8 mouse cellular contexts compared by ENCODE assay signal in genomic region chr4:62583265-62584092, GRCm38 (mm10). TPM values are rescaled to one million over a fixed set of nuclear protein-coding genes. Genes with fewer than 3 reads are reported as not detected.
DNase-seq lines count a peak whose midpoint lies in the region; ATAC-seq lines count a peak whose summit lies in the region.

No protein-coding gene starts in this region.

- peak; percentile 79 for ATAC-seq in cerebellum, adult (ENCODE audit: insufficient number of reproducible peaks, low FRiP score, low TSS enrichment)
- peak; percentile 77 for ATAC-seq in forebrain, embryonic 16.5 days
- peak; percentile 83 for ATAC-seq in hindbrain, embryonic 16.5 days
- ATAC-seq in limb, embryonic 12.5 days (ENCODE audit: insufficient number of reproducible peaks, insufficient read depth, low FRiP score, low TSS enrichment, low read depth), result peak; percentile 63; the same call in 1 of the 2 replicates
- peak; percentile 90 for ATAC-seq in midbrain, embryonic 11.5 days (ENCODE audit: low FRiP score)

- peak overlapping the region; percentile 83 for H3K4me2 ChIP-seq in forebrain, embryonic 16.5 days (ENCODE audit: low read length)
- peak overlapping the region; percentile 77 for H3K4me2 ChIP-seq in hindbrain, embryonic 16.5 days (ENCODE audit: low read length)
- peak overlapping the region; percentile 84 for H3K4me2 ChIP-seq in limb, embryonic 12.5 days
- peak overlapping the region; percentile 78 for H3K4me2 ChIP-seq in midbrain, embryonic 11.5 days

- intact Hi-C loops in heart, postnatal 25 days (cut with DNase I), result no loop called here

- under 1% methylated on average over 40 of the region's 42 CpGs for WGBS in forebrain, embryonic 16.5 days
- 2% methylated on average over 41 of the region's 42 CpGs for WGBS in hindbrain, embryonic 16.5 days
- 2% methylated on average over 42 of the region's 42 CpGs for WGBS in limb, embryonic 12.5 days
- 1% methylated on average over 42 of the region's 42 CpGs for WGBS in midbrain, embryonic 11.5 days

- H3K9me3 ChIP-seq in forebrain, embryonic 16.5 days (ENCODE audit: control insufficient read depth, low read length), result no peaks in the 10 kb centered on the region
- H3K9me3 ChIP-seq in hindbrain, embryonic 16.5 days (ENCODE audit: control insufficient read depth, low read length), result no peaks in the 10 kb centered on the region
- no peaks in the 10 kb centered on the region for H3K9me3 ChIP-seq in limb, embryonic 12.5 days
- no peaks in the 10 kb centered on the region for H3K9me3 ChIP-seq in midbrain, embryonic 11.5 days (ENCODE audit: control insufficient read depth, low read length)

- H3K27me3 ChIP-seq in forebrain, embryonic 16.5 days (replicated peaks; ENCODE audit: control insufficient read depth, insufficient read depth, low read length), result no peaks in the 10 kb centered on the region; the same call in 1 of the 2 replicates
- H3K27me3 ChIP-seq in hindbrain, embryonic 16.5 days (replicated peaks; ENCODE audit: control insufficient read depth, insufficient read depth, low read length), result 0 out of 2 replicates have a peak, but pooled peaks cover 2% of the 10 kb centered on the region
- H3K27me3 ChIP-seq in limb, embryonic 12.5 days, result peaks cover 45% of the 10 kb centered on the region
- no peaks in the 10 kb centered on the region; the same call in 1 of the 2 replicates for H3K27me3 ChIP-seq in midbrain, embryonic 11.5 days (ENCODE audit: control insufficient read depth, insufficient read depth, low read length)

- H3K27ac ChIP-seq in forebrain, embryonic 16.5 days (ENCODE audit: low read length), result peak overlapping the region; percentile 88
- H3K27ac ChIP-seq in hindbrain, embryonic 16.5 days (ENCODE audit: low read depth, low read length), result peak overlapping the region; percentile 70
- no peak overlapping the region for H3K27ac ChIP-seq in limb, embryonic 12.5 days
- peak overlapping the region; percentile 32; the same call in 1 of the 2 replicates for H3K27ac ChIP-seq in midbrain, embryonic 11.5 days (ENCODE audit: low read depth, low read length)

- H3K9ac ChIP-seq in forebrain, embryonic 16.5 days (replicated peaks; ENCODE audit: low read depth, low read length), result peak overlapping the region; percentile 69
- peak overlapping the region; percentile 54 for H3K9ac ChIP-seq in hindbrain, embryonic 16.5 days (ENCODE audit: low read depth, low read length)
- H3K9ac ChIP-seq in limb, embryonic 12.5 days (replicated peaks), result peak overlapping the region; percentile 47; the same call in 1 of the 2 replicates
- H3K9ac ChIP-seq in midbrain, embryonic 11.5 days (ENCODE audit: low read length), result peak overlapping the region; percentile 74

- H3K4me1 ChIP-seq in forebrain, embryonic 16.5 days (replicated peaks; ENCODE audit: control insufficient read depth, insufficient read depth, low read length), result peaks cover 47% of the 10 kb centered on the region
- peaks cover 25% of the 10 kb centered on the region for H3K4me1 ChIP-seq in hindbrain, embryonic 16.5 days (ENCODE audit: control insufficient read depth, insufficient read depth, low read depth, low read length)
- H3K4me1 ChIP-seq in limb, embryonic 12.5 days (replicated peaks), result peaks cover 25% of the 10 kb centered on the region
- peaks cover 19% of the 10 kb centered on the region for H3K4me1 ChIP-seq in midbrain, embryonic 11.5 days (ENCODE audit: control insufficient read depth, insufficient read depth, low read length)

- peak; percentile 50 to 51 for DNase-seq in heart, adult 18-20 months
- no peak for DNase-seq in heart, postnatal 25 days (ENCODE audit: low spot score)
- DNase-seq in midbrain, embryonic 11.5 days (ENCODE audit: low spot score, missing footprints), result peak; percentile 95
- peak; percentile 32 to 70 for DNase-seq in spleen, postnatal 4 days (ENCODE audit: low spot score in 2 of 2)

- H3K36me3 ChIP-seq in forebrain, embryonic 16.5 days (ENCODE audit: control insufficient read depth, insufficient read depth), result no peaks in the 10 kb centered on the region
- no peaks in the 10 kb centered on the region for H3K36me3 ChIP-seq in hindbrain, embryonic 16.5 days (ENCODE audit: control insufficient read depth, insufficient read depth, low read length)
- no peaks in the 10 kb centered on the region for H3K36me3 ChIP-seq in limb, embryonic 12.5 days
- H3K36me3 ChIP-seq in midbrain, embryonic 11.5 days (ENCODE audit: control insufficient read depth, insufficient read depth, low read length), result no peaks in the 10 kb centered on the region

- peak overlapping the region; percentile 56 for H3K4me3 ChIP-seq in forebrain, embryonic 16.5 days (replicated peaks; ENCODE audit: low read length)
- peak overlapping the region; percentile 45 for H3K4me3 ChIP-seq in hindbrain, embryonic 16.5 days (ENCODE audit: low read length)
- peak overlapping the region; percentile 47 for H3K4me3 ChIP-seq in limb, embryonic 12.5 days (replicated peaks)
- peak overlapping the region; percentile 46 for H3K4me3 ChIP-seq in midbrain, embryonic 11.5 days (ENCODE audit: low read depth, low read length)

RNA-seq across cellular contexts. Expression of gene Rgs3, which starts 23.8 kb away (rescaled TPM):
- total RNA-seq in heart, adult 18-20 months (2021), result 10 to 100 TPM; 21.5 to 25.9 TPM
- 10 to 100 TPM; 27.9 to 31.2 TPM for total RNA-seq in heart, postnatal 25 days (2021)
- polyA plus RNA-seq in forebrain, embryonic 16.5 days (2015; fragmentation: Nextera tagmentation; extraction: Ambion mirVana), result 44.8 and 50.4 TPM in 2 replicates
- polyA plus RNA-seq in hindbrain, embryonic 16.5 days (2015; fragmentation: Nextera tagmentation; extraction: Ambion mirVana), result 58.1 and 64.6 TPM in 2 replicates
- 38.7 and 43.3 TPM in 2 replicates for polyA plus RNA-seq in limb, embryonic 12.5 days (2016; fragmentation: Nextera tagmentation; extraction: Ambion mirVana)
- 22.3 and 23.9 TPM in 2 replicates for polyA plus RNA-seq in midbrain, embryonic 11.5 days (2014; fragmentation: Nextera tagmentation; extraction: Ambion mirVana)

RNA-seq across cellular contexts. Expression of gene 4933430I17Rik, which starts 58.3 kb away (rescaled TPM):
- total RNA-seq in heart, adult 18-20 months (2021), result not detected
- under 1 TPM; 0.18 to 0.22 TPM for total RNA-seq in heart, postnatal 25 days (2021)
- 0.58 and 0.61 TPM in 2 replicates for polyA plus RNA-seq in forebrain, embryonic 16.5 days (2015; fragmentation: Nextera tagmentation; extraction: Ambion mirVana)
- 0.53 and 0.71 TPM in 2 replicates for polyA plus RNA-seq in hindbrain, embryonic 16.5 days (2015; fragmentation: Nextera tagmentation; extraction: Ambion mirVana)
- polyA plus RNA-seq in limb, embryonic 12.5 days (2016; fragmentation: Nextera tagmentation; extraction: Ambion mirVana), result 0.73 and 0.93 TPM in 2 replicates
- 1.1 and 1.8 TPM in 2 replicates for polyA plus RNA-seq in midbrain, embryonic 11.5 days (2014; fragmentation: Nextera tagmentation; extraction: Ambion mirVana)

RNA-seq across cellular contexts. Expression of gene Pole3, which starts 58.6 kb away (rescaled TPM):
- total RNA-seq in heart, adult 18-20 months (2021), result 10 to 100 TPM; 17.7 to 19.5 TPM
- total RNA-seq in heart, postnatal 25 days (2021), result 10 to 100 TPM; 17.3 to 18.4 TPM
- 81.6 and 92.0 TPM in 2 replicates for polyA plus RNA-seq in forebrain, embryonic 16.5 days (2015; fragmentation: Nextera tagmentation; extraction: Ambion mirVana)
- polyA plus RNA-seq in hindbrain, embryonic 16.5 days (2015; fragmentation: Nextera tagmentation; extraction: Ambion mirVana), result 61.8 and 62.3 TPM in 2 replicates
- 95.3 and 96.9 TPM in 2 replicates for polyA plus RNA-seq in limb, embryonic 12.5 days (2016; fragmentation: Nextera tagmentation; extraction: Ambion mirVana)
- 137 TPM in 2 replicates for polyA plus RNA-seq in midbrain, embryonic 11.5 days (2014; fragmentation: Nextera tagmentation; extraction: Ambion mirVana)
